Mouse (Mus musculus) kidney, adult 2 months (tissue): ENCODE measurements around the gene Tec.

Experiments
- CTCF ChIP-seq: fragments of 200-500 bp; conservative IDR thresholded peaks from 2 replicates; pipeline ENCODE4 v1.5.1; 2011; ENCODE audit warnings: low read depth, mild to moderate bottlenecking, control low read depth, low read length, moderate library complexity, mixed read lengths; ENCODE audit not compliant: insufficient read depth, insufficient read length
- POLR2A ChIP-seq: fragments of 200-500 bp; IDR thresholded peaks from one replicate; pipeline ENCODE4 v1.6.1; 2011; ENCODE audit warnings: low read depth, low read length, control low read depth

DNA sequence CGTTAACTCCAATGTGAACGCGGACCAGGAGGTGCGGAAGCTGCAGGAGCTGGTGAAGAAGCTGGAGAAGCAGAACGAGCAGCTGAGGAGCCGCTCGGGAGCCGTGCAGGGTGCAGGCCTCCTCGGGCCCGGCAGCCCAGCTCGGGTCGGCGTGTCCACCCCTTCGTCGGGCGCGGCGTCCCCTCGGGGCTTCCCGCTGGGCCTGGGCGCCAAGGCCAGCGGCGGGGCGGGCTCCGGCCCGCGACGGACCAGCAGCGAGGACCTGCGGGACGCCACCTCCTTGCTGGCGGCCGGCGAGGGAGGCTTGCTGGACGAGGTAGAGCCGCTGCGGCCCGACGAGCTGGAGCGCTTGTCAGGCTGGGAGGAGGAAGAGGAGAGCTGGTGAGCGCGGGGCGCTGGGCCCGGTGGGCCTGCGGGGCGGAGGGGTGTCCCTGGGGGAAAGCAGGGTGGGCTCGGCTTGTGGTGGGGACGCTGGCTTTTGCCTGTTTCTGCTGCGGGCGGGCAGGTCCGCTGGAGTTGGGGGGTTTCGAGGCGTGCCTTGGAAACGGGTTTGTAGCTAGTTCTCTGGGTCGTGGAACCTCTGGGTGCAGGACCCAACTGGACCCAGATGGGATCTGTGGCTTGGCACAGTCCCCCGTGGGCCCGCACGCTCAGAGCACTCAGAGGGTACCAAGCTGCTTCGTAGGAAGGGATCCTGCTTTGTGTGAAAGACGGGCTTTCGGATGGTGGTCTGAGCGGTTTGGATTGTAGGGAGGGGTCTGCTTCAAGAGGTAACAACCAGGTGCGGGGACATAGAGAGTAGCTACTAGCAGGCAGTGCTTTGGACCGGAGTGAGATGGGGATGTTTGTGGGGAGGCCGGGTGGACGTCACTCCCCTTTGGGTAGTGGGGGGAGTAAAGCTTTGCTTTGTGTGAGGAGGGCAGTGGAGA is 46.6 kb upstream of the Tec start:
- TF ChIP-seq CTCF (no peak), POLR2A (no peak)
